Mouse (Mus musculus) liver, embryonic 12.5 days (tissue): Measurements from ENCODE around the gene Neurl2. TPM values are rescaled to one million over a fixed set of nuclear protein-coding genes. Genes with fewer than 3 reads are reported as not detected.
"Not testable (repeated sequence)": the region's sequence is repeated elsewhere in the genome, so short reads cannot be mapped to it uniquely, and the experiment has no call there.

Experiments used
- ATAC-seq: fragments of 200-750 bp; cut with Nextera tagmentation; 2 replicates; pipeline ENCODE4 v1.8.0; 2017; ENCODE audit warnings: moderate number of reproducible peaks, mild to moderate bottlenecking, moderate library complexity
- H3K27ac ChIP-seq: fragments of 300-500 bp; sonication (generic); 2 replicates; pipeline ENCODE4 v1.5.1; 2016; ENCODE audit warnings: mild to moderate bottlenecking
- H3K27me3 ChIP-seq: fragments of 300-500 bp; sonication (generic); replicated peaks from 2 replicates; pipeline ENCODE4 v1.6.1; 2016; ENCODE audit warnings: mild to moderate bottlenecking, moderate library complexity
- H3K36me3 ChIP-seq: fragments of 300-500 bp; sonication (generic); 2 replicates; pipeline ENCODE4 v1.6.1; 2016; ENCODE audit warnings: mild to moderate bottlenecking, moderate library complexity
- H3K4me1 ChIP-seq: fragments of 300-500 bp; sonication (generic); 2 replicates; pipeline ENCODE4 v1.6.1; 2016
- H3K4me2 ChIP-seq: fragments of 300-500 bp; sonication (generic); 2 replicates; pipeline ENCODE4 v1.6.1; 2016; ENCODE audit warnings: mild to moderate bottlenecking, moderate library complexity
- H3K4me3 ChIP-seq: fragments of 300-500 bp; sonication (generic); 2 replicates; pipeline ENCODE4 v1.5.1; 2016; ENCODE audit warnings: mild to moderate bottlenecking, moderate library complexity
- H3K9ac ChIP-seq: fragments of 300-500 bp; sonication (generic); 2 replicates; pipeline ENCODE4 v1.6.1; 2016; ENCODE audit warnings: mild to moderate bottlenecking, moderate library complexity
- H3K9me3 ChIP-seq: fragments of 300-500 bp; sonication (generic); replicated peaks from 2 replicates; pipeline ENCODE4 v1.6.1; 2016; ENCODE audit warnings: mild to moderate bottlenecking, moderate library complexity
- WGBS: fragments of 180-500 bp; shearing (Covaris S2); methylation state at CpG from one replicate; pipeline ENCODE4 v1.1.7; 2016; ENCODE audit not compliant: insufficient replicate concordance; 5-methylcytosine and 5-hydroxymethylcytosine counted together
- polyA plus RNA-seq: library from polyadenylated mRNA; unstranded; fragments of >200 nt; fragmentation: Nextera tagmentation; extraction: Ambion mirVana; gene quantifications from 2 replicates; pipeline ENCODE4 v1.2.1, GENCODE M21; 2016

Gene Neurl2
- polyA plus RNA-seq, 1 experiment from 2014 or later = 2.2 TPM

GRCm38 (mm10) chr2:164857101-164857821 is 24.0 kb upstream of the Neurl2 start, which contains the start of gene Pltp:
Gene Pltp, minus strand, starts transcription at chr2:164857711.
- no peaks in the 10 kb centered on the region for H3K9me3 ChIP-seq
- H3K9ac ChIP-seq = 0 out of 2 replicates have a peak within 1 kb of the TSS, but pooled peaks have one; percentile 22
- peaks cover 85% of the 10 kb centered on the region for H3K27me3 ChIP-seq
- H3K27ac ChIP-seq = no peak within 1 kb of the TSS
- peak within 1 kb of the TSS; percentile 45 for H3K4me3 ChIP-seq
- under 1% methylated on average over 47 of the region's 47 CpGs for WGBS
- H3K4me1 ChIP-seq = peaks cover 35% of the 10 kb centered on the region
- peak within 1 kb of the TSS; percentile 70 for H3K4me2 ChIP-seq
- 0 out of 2 replicates have a peak, but pooled peaks have one; percentile 16 for ATAC-seq
- no peaks in the 10 kb centered on the region for H3K36me3 ChIP-seq

GRCm38 (mm10) chr2:164856309-164857100 is 23.2 kb upstream of the Neurl2 start:
- 2% methylated on average over 42 of the region's 42 CpGs for WGBS
- no peak overlapping the region for H3K27ac ChIP-seq

GRCm38 (mm10) chr2:164855572-164855971 is 22.3 kb upstream of the Neurl2 start:
- not testable (repeated sequence) for H3K4me3 ChIP-seq, H3K27ac ChIP-seq, ATAC-seq, H3K9me3 ChIP-seq, H3K9ac ChIP-seq, H3K4me2 ChIP-seq, H3K36me3 ChIP-seq
- Histone ChIP-seq H3K4me1 (peaks cover 32% of the 10 kb centered on the region), H3K27me3 (peaks cover 78% of the 10 kb centered on the region)
- 81% methylated on average over 5 of the region's 5 CpGs for WGBS

More at GRCm38 (mm10) chr2:164856309-164857100, 23.2 kb upstream of the Neurl2 start:
- ATAC-seq = no peak
- Histone ChIP-seq H3K9ac (no peak overlapping the region), H3K4me1 (peaks cover 32% of the 10 kb centered on the region), H3K9me3 (no peaks in the 10 kb centered on the region), H3K4me3 (peak overlapping the region; percentile 45), H3K4me2 (peak overlapping the region; percentile 70), H3K27me3 (peaks cover 85% of the 10 kb centered on the region), H3K36me3 (no peaks in the 10 kb centered on the region)

- no peak overlapping the region for H3K9ac ChIP-seq
- H3K36me3 ChIP-seq = no peaks in the 10 kb centered on the region
- H3K9me3 ChIP-seq = no peaks in the 10 kb centered on the region
- no peak overlapping the region for H3K4me3 ChIP-seq
- H3K27me3 ChIP-seq = peaks cover 33% of the 10 kb centered on the region
- no peak overlapping the region for H3K27ac ChIP-seq
- no peak for ATAC-seq
- H3K4me1 ChIP-seq = no peaks in the 10 kb centered on the region
- H3K4me2 ChIP-seq = no peak overlapping the region
- 73% methylated on average over 8 of the region's 8 CpGs for WGBS
Measured at GRCm38 (mm10) chr2:164850061-164850460, 16.8 kb upstream of the Neurl2 start.

- Histone ChIP-seq H3K4me3 (no peak overlapping the region), H3K4me2 (no peak overlapping the region), H3K27ac (no peak overlapping the region), H3K36me3 (no peaks in the 10 kb centered on the region), H3K9ac (no peak overlapping the region), H3K9me3 (no peaks in the 10 kb centered on the region), H3K27me3 (peaks cover 6% of the 10 kb centered on the region), H3K4me1 (no peaks in the 10 kb centered on the region)
- WGBS = 33% methylated on average over 3 of the region's 3 CpGs
- ATAC-seq = no peak
Measured at GRCm38 (mm10) chr2:164845782-164846181, 12.5 kb upstream of the Neurl2 start.

- H3K36me3 ChIP-seq = peaks cover 47% of the 10 kb centered on the region
- no peak overlapping the region for H3K27ac ChIP-seq
- H3K4me1 ChIP-seq = peaks cover 29% of the 10 kb centered on the region
- no peaks in the 10 kb centered on the region for H3K9me3 ChIP-seq
- H3K4me2 ChIP-seq = peak overlapping the region; percentile 97
- H3K9ac ChIP-seq = no peak overlapping the region; the same call in 1 of the 2 replicates
- no peak overlapping the region for H3K4me3 ChIP-seq
- H3K27me3 ChIP-seq = no peaks in the 10 kb centered on the region
- no peak for ATAC-seq
- 95% methylated on average over 4 of the region's 4 CpGs for WGBS
Measured at GRCm38 (mm10) chr2:164835164-164835563, 1.9 kb upstream of the Neurl2 start.

GRCm38 (mm10) chr2:164834531-164834930 is 1.3 kb upstream of the Neurl2 start:
- H3K27ac ChIP-seq = peak overlapping the region; percentile 85; the same call in 1 of the 2 replicates
- no peak for ATAC-seq

GRCm38 (mm10) chr2:164832748-164833301 is 431 bp downstream of the Neurl2 start, which contains the start of gene Ctsa:
Gene Ctsa, plus strand, starts transcription at chr2:164832873.
- peaks cover 30% of the 10 kb centered on the region for H3K4me1 ChIP-seq
- ATAC-seq = peak; percentile 80
- peak within 1 kb of the TSS; percentile 83 for H3K9ac ChIP-seq
- H3K27ac ChIP-seq = peak within 1 kb of the TSS; percentile 85
- no peaks in the 10 kb centered on the region for H3K27me3 ChIP-seq
- peak within 1 kb of the TSS; percentile 75 for H3K4me3 ChIP-seq
- H3K4me2 ChIP-seq = peak within 1 kb of the TSS; percentile 97
- H3K36me3 ChIP-seq = peaks cover 29% of the 10 kb centered on the region
- no peaks in the 10 kb centered on the region for H3K9me3 ChIP-seq
- WGBS = 2% methylated on average over 35 of the region's 35 CpGs

More at GRCm38 (mm10) chr2:164834531-164834930, 1.3 kb upstream of the Neurl2 start:
- H3K9ac ChIP-seq = peak overlapping the region; percentile 83
- WGBS = 35% methylated on average over 8 of the region's 8 CpGs
- H3K36me3 ChIP-seq = peaks cover 41% of the 10 kb centered on the region
- H3K9me3 ChIP-seq = no peaks in the 10 kb centered on the region
- peak overlapping the region; percentile 75 for H3K4me3 ChIP-seq
- peaks cover 29% of the 10 kb centered on the region for H3K4me1 ChIP-seq
- peak overlapping the region; percentile 97 for H3K4me2 ChIP-seq
- no peaks in the 10 kb centered on the region for H3K27me3 ChIP-seq

- Histone ChIP-seq H3K4me1 (peaks cover 37% of the 10 kb centered on the region), H3K36me3 (peaks cover 29% of the 10 kb centered on the region), H3K9ac (peak overlapping the region; percentile 83; the same call in 1 of the 2 replicates), H3K4me3 (peak overlapping the region; percentile 75), H3K4me2 (peak overlapping the region; percentile 97), H3K9me3 (no peaks in the 10 kb centered on the region), H3K27ac (peak overlapping the region; percentile 85; the same call in 1 of the 2 replicates), H3K27me3 (no peaks in the 10 kb centered on the region)
- ATAC-seq = no peak
- 57% methylated on average over 16 of the region's 16 CpGs for WGBS
Measured at GRCm38 (mm10) chr2:164832032-164832747, 1.1 kb downstream of the Neurl2 start.

GRCm38 (mm10) chr2:164831029-164831428 is 2.2 kb downstream of the Neurl2 start:
- H3K9ac ChIP-seq = no peak overlapping the region
- no peak for ATAC-seq
- H3K4me1 ChIP-seq = peaks cover 42% of the 10 kb centered on the region
- H3K4me2 ChIP-seq = no peak overlapping the region
- peaks cover 30% of the 10 kb centered on the region for H3K36me3 ChIP-seq
- no peaks in the 10 kb centered on the region for H3K9me3 ChIP-seq
- H3K4me3 ChIP-seq = no peak overlapping the region
- 78% methylated on average over 10 of the region's 10 CpGs for WGBS
- no peak overlapping the region for H3K27ac ChIP-seq
- no peaks in the 10 kb centered on the region for H3K27me3 ChIP-seq

GRCm38 (mm10) chr2:164829090-164829489 is 4.2 kb downstream of the Neurl2 start:
- Histone ChIP-seq H3K9me3 (no peaks in the 10 kb centered on the region), H3K27ac (no peak overlapping the region), H3K9ac (no peak overlapping the region), H3K4me3 (no peak overlapping the region), H3K4me2 (no peak overlapping the region), H3K27me3 (no peaks in the 10 kb centered on the region), H3K4me1 (peaks cover 29% of the 10 kb centered on the region), H3K36me3 (peaks cover 36% of the 10 kb centered on the region)
- 86% methylated on average over 1 of the region's 1 CpGs for WGBS
- ATAC-seq = no peak
